ENCODE assay signal across 15 mouse cellular contexts in genomic region chr7:24846576-24846975, GRCm38 (mm10). TPM values are rescaled to one million over a fixed set of nuclear protein-coding genes. Genes with fewer than 3 reads are reported as not detected.
"Had no signal": no experiment of that assay in that cellular context is flagged by ENCODE, and none has a peak within 500 bp of the region (broad histone marks: within the 10 kb centered on the region; RNA-seq: fewer than 3 reads in every experiment).

No protein-coding gene starts in this region.

RNA-seq across cellular contexts. Expression of gene Lypd4, which starts 23.2 kb away (rescaled TPM):
- polyA plus RNA-seq: liver, postnatal 0 days; lung, adult 2 months; lung, embryonic 15.5 days; lung, postnatal 0 days; macrophage; midbrain, embryonic 11.5 days; midbrain, embryonic 13.5 days; midbrain, embryonic 15.5 days; neural tube, embryonic 12.5 days; neural tube, embryonic 14.5 days; spleen, adult 2 months; stomach, embryonic 15.5 days; stomach, postnatal 0 days; thymus, adult 2 months; urinary bladder, adult 2 months had no signal

RNA-seq across cellular contexts. Expression of gene Dmrtc2, which starts 23.3 kb away (rescaled TPM):
- polyA plus RNA-seq: liver, postnatal 0 days; lung, adult 2 months; lung, embryonic 15.5 days; lung, postnatal 0 days; macrophage; midbrain, embryonic 11.5 days; midbrain, embryonic 13.5 days; neural tube, embryonic 12.5 days; neural tube, embryonic 14.5 days; spleen, adult 2 months; stomach, embryonic 15.5 days; stomach, postnatal 0 days; thymus, adult 2 months; urinary bladder, adult 2 months had no signal
